Mouse (Mus musculus): Measurements from ENCODE around the gene Wwc2.

GRCm38 (mm10) chr8:47784436-47784835 is 206.3 kb downstream of the Wwc2 start:
- TF ChIP-seq CTCF (IDR thresholded peaks at IDR 0.05; ENCODE audit: low read depth) (no peak), EP300 (IDR thresholded peaks at IDR 0.05; ENCODE audit: low read depth) (no peak)

Data from liver, postnatal 0 days (tissue).